Mouse (Mus musculus) bone marrow macrophage, adult 2 months (primary cell): ENCODE measurements around the gene Nrxn2. TPM values are rescaled to one million over a fixed set of nuclear protein-coding genes. Genes with fewer than 3 reads are reported as not detected.

Experiments
- H3K27ac ChIP-seq: 2 replicates; pipeline ENCODE4 v1.5.1; 2012; ENCODE audit warnings: low read depth, low read length; ENCODE audit not compliant: insufficient read depth
- H3K4me1 ChIP-seq: 2 replicates; pipeline ENCODE4 v1.6.1; 2012; ENCODE audit warnings: low read length; ENCODE audit not compliant: control insufficient read depth, insufficient read depth
- H3K4me3 ChIP-seq: 2 replicates; pipeline ENCODE4 v1.5.1; 2012; ENCODE audit warnings: mild to moderate bottlenecking, low read length, moderate library complexity; ENCODE audit not compliant: insufficient read depth
- CTCF ChIP-seq: IDR thresholded peaks from 2 replicates; pipeline ENCODE4 v1.5.1; 2012; ENCODE audit warnings: low read depth, mild to moderate bottlenecking, low read length, moderate library complexity
- POLR2A ChIP-seq: IDR thresholded peaks from 2 replicates; pipeline ENCODE4 v1.6.1; 2012; ENCODE audit warnings: mild to moderate bottlenecking, low read depth, low read length, borderline replicate concordance
- polyA plus RNA-seq: library from polyadenylated mRNA; stranded (reverse); fragments of >200 nt; gene quantifications from 2 replicates; pipeline ENCODE4 v1.2.4, GENCODE M21; 2012; ENCODE audit not compliant: missing spikeins, insufficient read depth, insufficient read length

Nrxn2 gene
- polyA plus RNA-seq, 1 experiment, result not detected

DNA sequence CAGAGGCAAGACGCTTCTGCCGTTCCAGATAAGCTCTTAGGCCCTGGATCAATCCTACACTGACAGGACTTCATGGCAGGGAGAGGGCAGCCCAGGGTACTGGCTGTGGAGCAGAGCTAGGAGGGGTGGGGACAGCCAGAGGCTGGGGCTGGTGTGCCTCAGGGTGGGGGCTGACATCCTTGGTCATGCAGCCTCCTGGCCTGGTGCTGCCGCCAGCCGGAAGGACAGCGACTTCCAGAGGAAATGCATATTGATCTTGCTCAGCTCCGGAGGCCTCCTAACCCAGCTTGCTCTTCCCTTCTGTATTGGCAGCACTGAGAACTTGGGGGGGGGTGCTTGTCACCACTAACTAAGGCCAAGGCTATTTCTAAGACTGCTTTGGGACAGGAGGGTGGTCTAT is 3.1 kb upstream of the Nrxn2 start:
- Histone ChIP-seq H3K27ac (no peak overlapping the region), H3K4me3 (no peak overlapping the region), H3K4me1 (no peaks in the 10 kb centered on the region)
- TF ChIP-seq POLR2A (no peak), CTCF (no peak)

- H3K4me1 ChIP-seq, result no peaks in the 10 kb centered on the region
- no peak overlapping the region for H3K4me3 ChIP-seq
- TF ChIP-seq CTCF (no peak), POLR2A (no peak)
- H3K27ac ChIP-seq, result no peak overlapping the region
Observed at GRCm38 (mm10) chr19:6416124-6416770, 2.3 kb upstream of the Nrxn2 start.

DNA sequence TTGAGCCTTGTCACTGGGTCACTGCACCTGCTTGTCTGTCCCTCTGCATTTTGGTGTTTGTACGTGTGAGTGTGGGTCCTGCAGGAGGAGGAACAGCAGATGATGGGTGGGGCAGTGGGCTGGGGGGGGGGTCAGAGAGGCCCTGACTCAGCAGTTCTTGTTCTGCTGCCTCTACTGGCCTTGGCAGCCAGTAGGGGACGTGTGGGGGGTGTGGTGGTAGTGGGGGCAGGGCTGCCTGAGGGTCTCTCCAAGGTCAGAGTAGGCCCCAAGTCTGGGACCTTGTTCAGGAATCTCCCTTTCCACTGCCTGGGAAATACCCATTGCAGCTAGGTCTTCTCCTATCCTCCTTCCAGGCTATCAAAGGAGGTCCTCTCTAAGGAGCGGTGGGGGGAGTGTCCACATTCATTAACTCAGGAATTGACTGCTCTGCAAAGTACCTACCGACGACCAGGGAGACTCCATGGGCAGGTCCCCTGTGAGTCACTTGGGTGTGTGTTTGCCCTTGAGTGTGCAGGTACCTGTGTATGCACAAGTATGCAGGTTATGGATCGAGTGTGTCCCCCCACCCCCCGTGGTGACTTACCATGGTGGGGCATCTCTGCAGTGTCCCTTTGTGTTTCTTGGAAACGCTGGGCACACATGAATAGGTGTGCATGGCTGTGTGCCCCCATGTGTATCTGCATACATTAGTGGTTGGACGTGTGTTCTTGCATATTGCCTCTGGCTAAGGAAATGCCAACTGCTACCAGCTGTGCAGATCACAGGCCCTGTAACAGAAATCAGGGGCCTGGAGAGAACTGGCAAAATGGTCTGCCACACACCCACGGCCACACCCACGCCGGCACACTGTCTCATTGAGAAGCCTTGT is 1.4 kb upstream of the Nrxn2 start:
- Histone ChIP-seq H3K27ac (no peak overlapping the region), H3K4me1 (no peaks in the 10 kb centered on the region), H3K4me3 (no peak overlapping the region)
- TF ChIP-seq POLR2A (no peak), CTCF (no peak)

GRCm38 (mm10) chr19:6418984-6419692 is 607 bp downstream of the Nrxn2 start:
- Histone ChIP-seq H3K27ac (no peak overlapping the region), H3K4me1 (no peaks in the 10 kb centered on the region), H3K4me3 (no peak overlapping the region)
- TF ChIP-seq CTCF (no peak), POLR2A (no peak)

- Histone ChIP-seq H3K4me3 (no peak overlapping the region), H3K4me1 (no peaks in the 10 kb centered on the region), H3K27ac (no peak overlapping the region)
- TF ChIP-seq CTCF, result no peak
- no peak for TF ChIP-seq POLR2A
Observed at GRCm38 (mm10) chr19:6419805-6420310, 1.3 kb downstream of the Nrxn2 start.

GRCm38 (mm10) chr19:6420481-6421210 is 2.1 kb downstream of the Nrxn2 start:
- Histone ChIP-seq H3K4me1 (no peaks in the 10 kb centered on the region), H3K27ac (no peak overlapping the region), H3K4me3 (no peak overlapping the region)
- TF ChIP-seq POLR2A (no peak), CTCF (no peak)

GRCm38 (mm10) chr19:6421211-6421590 is 2.7 kb downstream of the Nrxn2 start:
- Histone ChIP-seq H3K4me3 (no peak overlapping the region), H3K27ac (no peak overlapping the region), H3K4me1 (no peaks in the 10 kb centered on the region)
- TF ChIP-seq CTCF (no peak), POLR2A (no peak)

- Histone ChIP-seq H3K4me1 (no peaks in the 10 kb centered on the region), H3K27ac (no peak overlapping the region), H3K4me3 (no peak overlapping the region)
- no peak for TF ChIP-seq POLR2A
- TF ChIP-seq CTCF, result no peak
Observed at GRCm38 (mm10) chr19:6422014-6422413, 3.5 kb downstream of the Nrxn2 start.

GRCm38 (mm10) chr19:6423241-6423640 is 4.7 kb downstream of the Nrxn2 start:
- TF ChIP-seq POLR2A (no peak), CTCF (no peak)
- no peak overlapping the region for H3K4me3 ChIP-seq
- H3K27ac ChIP-seq, result no peak overlapping the region
- no peaks in the 10 kb centered on the region for H3K4me1 ChIP-seq
